Mouse (Mus musculus) lung, embryonic 14.5 days (tissue): ENCODE data around the gene Lsm4. TPM values are rescaled to one million over a fixed set of nuclear protein-coding genes. Genes with fewer than 3 reads are reported as not detected.
A peak's percentile ranks its signal among the peaks of the same experiment; 100 is the strongest.

Experiments
- ATAC-seq: fragments of 200-750 bp; cut with Nextera tagmentation; 2 replicates; pipeline ENCODE4 v1.8.0; 2017; ENCODE audit warnings: mild to moderate bottlenecking, moderate TSS enrichment, moderate library complexity; ENCODE audit not compliant: insufficient read depth
- DNase-seq: peaks from one replicate; pipeline ENCODE4 v3.0.0-alpha.2; 2015
- H3K27ac ChIP-seq: fragments of 300-500 bp; sonication (generic); 2 replicates; pipeline ENCODE4 v1.5.1; 2014; ENCODE audit warnings: low read depth, mild to moderate bottlenecking, moderate library complexity
- H3K27me3 ChIP-seq: fragments of 300-500 bp; sonication (generic); 2 replicates; pipeline ENCODE4 v1.6.1; 2014; ENCODE audit warnings: low read length, control low read depth; ENCODE audit not compliant: insufficient read depth
- H3K36me3 ChIP-seq: fragments of 300-500 bp; sonication (generic); 2 replicates; pipeline ENCODE4 v1.6.1; 2014; ENCODE audit warnings: control low read depth; ENCODE audit not compliant: insufficient read depth
- H3K4me1 ChIP-seq: fragments of 300-500 bp; sonication (generic); 2 replicates; pipeline ENCODE4 v1.6.1; 2014; ENCODE audit warnings: antibody characterized with exemption, control low read depth; ENCODE audit not compliant: insufficient read depth
- H3K4me2 ChIP-seq: fragments of 300-500 bp; sonication (generic); 2 replicates; pipeline ENCODE4 v1.6.1; 2014; ENCODE audit warnings: mild to moderate bottlenecking
- H3K4me3 ChIP-seq: fragments of 300-500 bp; sonication (generic); 2 replicates; pipeline ENCODE4 v1.5.1; 2014; ENCODE audit warnings: low read depth, low read length
- H3K9ac ChIP-seq: fragments of 300-500 bp; sonication (generic); 2 replicates; pipeline ENCODE4 v1.6.1; 2014
- H3K9me3 ChIP-seq: fragments of 300-500 bp; sonication (generic); 2 replicates; pipeline ENCODE4 v1.6.1; 2016; ENCODE audit warnings: low read depth, low read length, control low read depth
- CTCF ChIP-seq: IDR thresholded peaks from 2 replicates; pipeline ENCODE4 v1.5.1; 2016; ENCODE audit warnings: antibody characterized with exemption, low read depth
- WGBS: fragments of 180-500 bp; shearing (Covaris S2); extraction: QIAGEN DNeasy Blood & Tissue Kit; methylation state at CpG from one replicate; pipeline ENCODE4 v1.1.7; 2014; 5-methylcytosine and 5-hydroxymethylcytosine counted together
- polyA plus RNA-seq: library from polyadenylated mRNA; unstranded; fragments of >200 nt; fragmentation: Nextera tagmentation; extraction: Ambion mirVana; gene quantifications from 2 replicates; pipeline ENCODE4 v1.2.1, GENCODE M21; 2014

The Lsm4 gene
- polyA plus RNA-seq, 1 experiment from 2014 or later = 327 TPM

- no peaks in the 10 kb centered on the region for H3K36me3 ChIP-seq
- H3K27me3 ChIP-seq = no peaks in the 10 kb centered on the region
- no peak within 1 kb of the TSS for H3K4me2 ChIP-seq
- H3K4me3 ChIP-seq = no peak within 1 kb of the TSS
- no peak within 1 kb of the TSS for H3K27ac ChIP-seq
- DNase-seq (peak; percentile 61), ATAC-seq (peak; percentile 11; the same call in 1 of the 2 replicates)
- H3K9me3 ChIP-seq = no peaks in the 10 kb centered on the region
- H3K4me1 ChIP-seq = no peaks in the 10 kb centered on the region
- H3K9ac ChIP-seq = no peak within 1 kb of the TSS
- 2% methylated on average over 19 of the region's 19 CpGs for WGBS
- peak; percentile 89 for TF ChIP-seq CTCF
Measured at GRCm38 (mm10) chr8:70718297-70718696, 45.2 kb downstream of the Lsm4 start, which contains the start of gene Gm3336. TSS of gene Gm3336 (plus strand) at chr8:70718543.

- no peaks in the 10 kb centered on the region for H3K4me1 ChIP-seq
- WGBS = 48% methylated on average over 9 of the region's 9 CpGs
- ATAC-seq = no peak
- H3K9ac ChIP-seq = no peak overlapping the region
- no peak overlapping the region for H3K4me3 ChIP-seq
- no peaks in the 10 kb centered on the region for H3K36me3 ChIP-seq
- no peak overlapping the region for H3K27ac ChIP-seq
- TF ChIP-seq CTCF = no peak
- no peak for DNase-seq
- H3K4me2 ChIP-seq = no peak overlapping the region
- H3K27me3 ChIP-seq = no peaks in the 10 kb centered on the region
- H3K9me3 ChIP-seq = no peaks in the 10 kb centered on the region
Measured at GRCm38 (mm10) chr8:70719796-70720270, 46.8 kb downstream of the Lsm4 start.

GRCm38 (mm10) chr8:70720739-70721138 lies 47.7 kb downstream of the Lsm4 start:
- peak; percentile 35; the same call in 1 of the 2 replicates for ATAC-seq
- no peaks in the 10 kb centered on the region for H3K36me3 ChIP-seq
- TF ChIP-seq CTCF = peak; percentile 96

GRCm38 (mm10) chr8:70721601-70722000 lies 48.6 kb downstream of the Lsm4 start:
- no peak for ATAC-seq

More at GRCm38 (mm10) chr8:70720739-70721138, 47.7 kb downstream of the Lsm4 start:
- Histone ChIP-seq H3K27ac (no peak overlapping the region), H3K9me3 (no peaks in the 10 kb centered on the region), H3K4me1 (no peaks in the 10 kb centered on the region), H3K4me2 (no peak overlapping the region), H3K9ac (no peak overlapping the region), H3K4me3 (no peak overlapping the region), H3K27me3 (no peaks in the 10 kb centered on the region)
- WGBS = under 1% methylated on average over 3 of the region's 3 CpGs
- peak; percentile 88 for DNase-seq

GRCm38 (mm10) chr8:70723486-70724210 lies 50.6 kb downstream of the Lsm4 start, which contains the start of gene Pde4c:
TSS of gene Pde4c (plus strand) at chr8:70723720.
- DNase-seq = peak; percentile 14

More at GRCm38 (mm10) chr8:70721601-70722000, 48.6 kb downstream of the Lsm4 start:
- no peak overlapping the region for H3K27ac ChIP-seq
- no peak for DNase-seq
- no peak for TF ChIP-seq CTCF
- H3K27me3 ChIP-seq = no peaks in the 10 kb centered on the region
- no peaks in the 10 kb centered on the region for H3K9me3 ChIP-seq
- no peaks in the 10 kb centered on the region for H3K4me1 ChIP-seq
- 81% methylated on average over 8 of the region's 8 CpGs for WGBS
- no peak overlapping the region for H3K9ac ChIP-seq
- no peaks in the 10 kb centered on the region for H3K36me3 ChIP-seq
- H3K4me3 ChIP-seq = no peak overlapping the region
- no peak overlapping the region for H3K4me2 ChIP-seq

GRCm38 (mm10) chr8:70724216-70724615 lies 51.2 kb downstream of the Lsm4 start:
- no peaks in the 10 kb centered on the region for H3K9me3 ChIP-seq
- no peak for ATAC-seq
- no peak overlapping the region for H3K9ac ChIP-seq
- H3K36me3 ChIP-seq = no peaks in the 10 kb centered on the region
- TF ChIP-seq CTCF = no peak
- 68% methylated on average over 12 of the region's 12 CpGs for WGBS
- H3K27me3 ChIP-seq = peaks cover 17% of the 10 kb centered on the region
- no peak for DNase-seq
- H3K27ac ChIP-seq = no peak overlapping the region
- no peak overlapping the region for H3K4me2 ChIP-seq
- no peak overlapping the region for H3K4me3 ChIP-seq
- no peaks in the 10 kb centered on the region for H3K4me1 ChIP-seq

More at GRCm38 (mm10) chr8:70723486-70724210, 50.6 kb downstream of the Lsm4 start, which contains the start of gene Pde4c:
- no peak within 1 kb of the TSS for H3K4me3 ChIP-seq
- H3K9me3 ChIP-seq = no peaks in the 10 kb centered on the region
- H3K4me2 ChIP-seq = no peak within 1 kb of the TSS
- no peaks in the 10 kb centered on the region for H3K36me3 ChIP-seq
- WGBS = 37% methylated on average over 7 of the region's 7 CpGs
- H3K9ac ChIP-seq = no peak within 1 kb of the TSS
- no peaks in the 10 kb centered on the region for H3K4me1 ChIP-seq
- no peak for ATAC-seq
- H3K27ac ChIP-seq = no peak within 1 kb of the TSS
- H3K27me3 ChIP-seq = peaks cover 11% of the 10 kb centered on the region
- no peak for TF ChIP-seq CTCF

- no peak overlapping the region for H3K27ac ChIP-seq
- H3K4me1 ChIP-seq = no peaks in the 10 kb centered on the region
- TF ChIP-seq CTCF = no peak
- no peak overlapping the region for H3K9ac ChIP-seq
- no peak for ATAC-seq
- H3K4me2 ChIP-seq = no peak overlapping the region
- 23% methylated on average over 14 of the region's 14 CpGs for WGBS
- H3K9me3 ChIP-seq = no peaks in the 10 kb centered on the region
- peaks cover 31% of the 10 kb centered on the region for H3K27me3 ChIP-seq
- no peaks in the 10 kb centered on the region for H3K36me3 ChIP-seq
- no peak overlapping the region for H3K4me3 ChIP-seq
- DNase-seq = peak; percentile 72
Measured at GRCm38 (mm10) chr8:70725792-70726447, 52.9 kb downstream of the Lsm4 start.
